Mouse (Mus musculus) regulatory T cell (primary cell): ENCODE data around the gene Taf4.

Experiments used
- in situ Hi-C: fragments of 300-600 bp; cut with MboI, MseI; formaldehyde crosslinking; loops from one replicate; pipeline ENCODE4 v1.15.1; 2025; ENCODE audit warnings: high pct_unique_total_duplicates

The Taf4 gene

DNA sequence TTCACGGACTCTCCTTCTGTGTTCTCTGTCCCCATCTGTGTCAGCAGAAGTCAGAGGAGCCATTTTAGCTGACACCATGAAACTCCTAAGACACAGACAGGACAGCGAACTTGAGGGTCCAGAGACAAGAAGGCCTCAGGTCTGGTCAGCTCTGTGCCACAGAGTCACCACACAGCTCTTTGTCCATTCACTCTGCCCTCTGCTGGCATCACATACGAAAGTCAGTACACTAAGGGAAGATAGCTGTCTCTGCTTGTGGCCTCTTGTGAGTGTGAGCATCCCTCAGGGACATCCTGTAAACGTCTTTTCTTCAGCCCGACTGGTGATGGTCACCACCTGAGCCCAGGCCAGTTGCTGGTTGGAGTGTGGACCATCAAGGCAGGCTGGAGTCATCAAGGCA, 111.3 kb downstream of the Taf4 start:
- in situ Hi-C loops = loop anchor here (10.0 kb wide), 1 partner anchor 390 kb away; no protein-coding TSS in a partner anchor

DNA sequence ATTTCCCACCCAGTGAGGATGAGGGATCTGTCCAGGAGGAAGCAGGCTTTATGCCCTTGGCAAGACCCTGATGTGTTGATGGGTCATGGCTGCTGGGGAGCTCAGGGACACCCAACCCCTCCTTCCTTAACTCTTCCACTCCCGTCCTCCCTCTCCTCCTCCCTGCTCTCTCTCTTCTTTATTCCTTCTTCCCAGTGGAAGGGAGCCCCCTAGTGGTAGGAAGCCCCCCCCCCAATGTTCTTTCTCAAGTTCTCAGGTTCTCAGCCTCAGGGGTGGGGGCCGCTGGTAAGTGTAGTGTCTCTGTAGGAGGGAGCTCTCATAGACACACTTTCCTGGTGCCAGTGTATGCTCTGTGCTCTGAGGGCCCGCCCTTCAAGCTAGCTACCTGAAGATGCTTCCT, 113.2 kb downstream of the Taf4 start:
- in situ Hi-C loops = loop anchor here (10.0 kb wide), 1 partner anchor 388 kb away; no protein-coding TSS in a partner anchor

DNA sequence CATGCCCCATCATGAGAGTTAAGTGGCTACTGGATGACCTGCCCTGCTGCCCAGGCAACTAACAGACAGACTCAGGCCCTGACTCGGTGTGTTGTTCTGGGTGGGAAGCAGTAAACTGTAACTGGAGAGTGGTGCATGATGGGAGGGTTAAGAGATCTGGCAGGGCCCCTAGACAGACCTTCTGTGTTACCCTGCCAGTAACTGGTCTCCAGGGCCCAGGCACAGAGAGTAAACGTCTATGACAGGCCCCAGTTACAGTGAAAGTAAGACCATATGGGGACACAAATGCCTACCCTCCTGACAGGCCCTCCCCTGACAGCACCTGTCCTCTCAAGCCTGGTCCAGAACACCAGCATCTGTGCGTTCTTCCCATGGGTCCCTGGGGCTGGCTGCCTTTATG, 113.8 kb downstream of the Taf4 start:
- in situ Hi-C loops = loop anchor here (10.0 kb wide), 1 partner anchor 388 kb away; no protein-coding TSS in a partner anchor
